Mouse (Mus musculus) olfactory bulb, adult 2 months (tissue): Measurements from ENCODE around the gene Arl4d. TPM values are rescaled to one million over a fixed set of nuclear protein-coding genes. Genes with fewer than 3 reads are reported as not detected.

Experiments used
- H3K27ac ChIP-seq: fragments of 200-500 bp; 2 replicates; pipeline ENCODE4 v1.5.1; 2012; ENCODE audit warnings: low read depth, low read length; ENCODE audit not compliant: insufficient read depth
- H3K4me1 ChIP-seq: fragments of 200-500 bp; 2 replicates; pipeline ENCODE4 v1.6.1; 2012; ENCODE audit warnings: low read length; ENCODE audit not compliant: control insufficient read depth, insufficient read depth
- H3K4me3 ChIP-seq: fragments of 200-500 bp; 2 replicates; pipeline ENCODE4 v1.5.1; 2012; ENCODE audit warnings: mild to moderate bottlenecking, low read depth, low read length, moderate library complexity; ENCODE audit not compliant: insufficient read depth
- CTCF ChIP-seq: fragments of 200-500 bp; IDR thresholded peaks from 2 replicates; pipeline ENCODE4 v1.5.1; 2012; ENCODE audit warnings: low read depth, mild to moderate bottlenecking, low read length, moderate library complexity; ENCODE audit not compliant: insufficient read depth
- POLR2A ChIP-seq: fragments of 200-500 bp; IDR thresholded peaks from 2 replicates; pipeline ENCODE4 v1.6.1; 2012; ENCODE audit warnings: mild to moderate bottlenecking, low read depth, low read length, moderate library complexity; ENCODE audit not compliant: insufficient read depth
- WGBS: fragments of 180-500 bp; shearing (Covaris S2); methylation state at CpG from one replicate; pipeline ENCODE4 v1.1.7; 2018; 5-methylcytosine and 5-hydroxymethylcytosine counted together
- polyA plus RNA-seq: library from polyadenylated mRNA; stranded (reverse); fragments of >200 nt; gene quantifications from 2 replicates; pipeline ENCODE4 v1.2.4, GENCODE M21; 2012; ENCODE audit warnings: low replicate concordance; ENCODE audit not compliant: missing spikeins, insufficient read depth, insufficient read length

Gene Arl4d
- polyA plus RNA-seq, 1 experiment = not detected

- Histone ChIP-seq H3K4me3 (no peak overlapping the region), H3K27ac (no peak overlapping the region), H3K4me1 (peaks cover 5% of the 10 kb centered on the region)
- no peak for TF ChIP-seq CTCF
- no peak for TF ChIP-seq POLR2A
- 91% methylated on average over 10 of the region's 10 CpGs for WGBS
Measured at GRCm38 (mm10) chr11:101706764-101707448, 41.6 kb downstream of the Arl4d start.

- no peak overlapping the region for H3K4me3 ChIP-seq
- peaks cover 5% of the 10 kb centered on the region for H3K4me1 ChIP-seq
- no peak for TF ChIP-seq CTCF
- H3K27ac ChIP-seq = no peak overlapping the region
- 81% methylated on average over 5 of the region's 5 CpGs for WGBS
Measured at GRCm38 (mm10) chr11:101708482-101708881, 43.1 kb downstream of the Arl4d start.

GRCm38 (mm10) chr11:101712811-101713210 lies 47.5 kb downstream of the Arl4d start:
- 92% methylated on average over 9 of the region's 9 CpGs for WGBS
- Histone ChIP-seq H3K4me3 (no peak overlapping the region), H3K4me1 (no peaks in the 10 kb centered on the region), H3K27ac (no peak overlapping the region)
- TF ChIP-seq POLR2A (no peak), CTCF (no peak)

- no peaks in the 10 kb centered on the region for H3K4me1 ChIP-seq
- no peak overlapping the region for H3K27ac ChIP-seq
- no peak overlapping the region for H3K4me3 ChIP-seq
- WGBS = 66% methylated on average over 7 of the region's 7 CpGs
- TF ChIP-seq POLR2A (no peak), CTCF (no peak)
Measured at GRCm38 (mm10) chr11:101714012-101714411, 48.7 kb downstream of the Arl4d start.

Other genes starting within 250 kb of the Arl4d start
- gene Aarsd1, start 247.9 kb upstream of the Arl4d start, polyA plus RNA-seq = not detected in 2 replicates
- not detected in 2 replicates for gene Gm27029, start 240.7 kb upstream of the Arl4d start, polyA plus RNA-seq
- gene Rundc1, start 240.5 kb upstream of the Arl4d start, polyA plus RNA-seq = not detected in 2 replicates
- gene Ptges3l, start 240.2 kb upstream of the Arl4d start, polyA plus RNA-seq = not detected in 2 replicates
- gene Rpl27, start 223.2 kb upstream of the Arl4d start, polyA plus RNA-seq = not detected in 2 replicates
- gene Ifi35, start 217.1 kb upstream of the Arl4d start, polyA plus RNA-seq = not detected in 2 replicates
- gene Rnd2, start 200.5 kb upstream of the Arl4d start, polyA plus RNA-seq = 335 TPM in 1 of 2 replicates, not detected in the other
- gene Vat1, start 199.3 kb upstream of the Arl4d start, polyA plus RNA-seq = not detected in 2 replicates
- gene Brca1, start 113.6 kb upstream of the Arl4d start, polyA plus RNA-seq = not detected in 2 replicates
- not detected in 2 replicates for gene Nbr1, start 113.4 kb upstream of the Arl4d start, polyA plus RNA-seq
- not detected in 2 replicates for gene Tmem106a, start 83.3 kb upstream of the Arl4d start, polyA plus RNA-seq
- not detected in 2 replicates for gene Gm11634, start 66.3 kb upstream of the Arl4d start, polyA plus RNA-seq
- not detected in 2 replicates for gene Rdm1, start 38.3 kb upstream of the Arl4d start, polyA plus RNA-seq
- gene Dhx8, start 67.4 kb downstream of the Arl4d start, polyA plus RNA-seq = not detected in 2 replicates
- not detected in 2 replicates for gene Etv4, start 119.8 kb downstream of the Arl4d start, polyA plus RNA-seq
- gene Meox1, start 228.8 kb downstream of the Arl4d start, polyA plus RNA-seq = not detected in 2 replicates